Mouse (Mus musculus) neural tube, embryonic 11.5 days (tissue): Measurements from ENCODE around the gene Cct8l1. TPM values are rescaled to one million over a fixed set of nuclear protein-coding genes. Genes with fewer than 3 reads are reported as not detected.

Source experiments
- ATAC-seq: fragments of 200-750 bp; cut with Nextera tagmentation; 2 replicates; pipeline ENCODE4 v1.8.0; 2017; ENCODE audit warnings: moderate number of reproducible peaks, mild to moderate bottlenecking, moderate TSS enrichment, moderate library complexity; ENCODE audit not compliant: insufficient read depth, low FRiP score, low TSS enrichment
- DNase-seq: peaks from one replicate; pipeline ENCODE4 v3.0.0-alpha.2; 2015; ENCODE audit warnings: low spot score
- H3K27ac ChIP-seq: fragments of 300-500 bp; sonication (generic); 2 replicates; pipeline ENCODE4 v1.5.1; 2014; ENCODE audit warnings: low read depth, mild to moderate bottlenecking, low read length
- H3K27me3 ChIP-seq: fragments of 300-500 bp; sonication (generic); 2 replicates; pipeline ENCODE4 v1.6.1; 2014; ENCODE audit warnings: mild to moderate bottlenecking, low read length, mixed read lengths; ENCODE audit not compliant: control insufficient read depth, insufficient read depth
- H3K36me3 ChIP-seq: fragments of 300-500 bp; sonication (generic); 2 replicates; pipeline ENCODE4 v1.6.1; 2014; ENCODE audit warnings: mild to moderate bottlenecking, low read length, moderate library complexity, mixed read lengths; ENCODE audit not compliant: control insufficient read depth, insufficient read depth
- H3K4me1 ChIP-seq: fragments of 300-500 bp; sonication (generic); 2 replicates; pipeline ENCODE4 v1.6.1; 2014; ENCODE audit warnings: low read length, mixed read lengths; ENCODE audit not compliant: control insufficient read depth, insufficient read depth
- H3K4me2 ChIP-seq: fragments of 300-500 bp; sonication (generic); 2 replicates; pipeline ENCODE4 v1.6.1; 2014; ENCODE audit warnings: low read depth, mild to moderate bottlenecking, moderate library complexity
- H3K4me3 ChIP-seq: fragments of 300-500 bp; sonication (generic); 2 replicates; pipeline ENCODE4 v1.5.1; 2014; ENCODE audit warnings: low read depth, low read length
- H3K9ac ChIP-seq: fragments of 300-500 bp; sonication (generic); 2 replicates; pipeline ENCODE4 v1.6.1; 2014; ENCODE audit warnings: mild to moderate bottlenecking, low read length
- H3K9me3 ChIP-seq: fragments of 300-500 bp; sonication (generic); 2 replicates; pipeline ENCODE4 v1.6.1; 2016; ENCODE audit warnings: low read length; ENCODE audit not compliant: control insufficient read depth
- WGBS: fragments of 180-500 bp; shearing (Covaris S2); extraction: QIAGEN DNeasy Blood & Tissue Kit; methylation state at CpG from one replicate; pipeline ENCODE4 v1.1.7; 2014; 5-methylcytosine and 5-hydroxymethylcytosine counted together
- polyA plus RNA-seq: library from polyadenylated mRNA; unstranded; fragments of >200 nt; fragmentation: Nextera tagmentation; extraction: Ambion mirVana; gene quantifications from 2 replicates; pipeline ENCODE4 v1.2.1, GENCODE M21; 2014

The Cct8l1 gene
- polyA plus RNA-seq, 1 experiment from 2014 or later = not detected

DNA sequence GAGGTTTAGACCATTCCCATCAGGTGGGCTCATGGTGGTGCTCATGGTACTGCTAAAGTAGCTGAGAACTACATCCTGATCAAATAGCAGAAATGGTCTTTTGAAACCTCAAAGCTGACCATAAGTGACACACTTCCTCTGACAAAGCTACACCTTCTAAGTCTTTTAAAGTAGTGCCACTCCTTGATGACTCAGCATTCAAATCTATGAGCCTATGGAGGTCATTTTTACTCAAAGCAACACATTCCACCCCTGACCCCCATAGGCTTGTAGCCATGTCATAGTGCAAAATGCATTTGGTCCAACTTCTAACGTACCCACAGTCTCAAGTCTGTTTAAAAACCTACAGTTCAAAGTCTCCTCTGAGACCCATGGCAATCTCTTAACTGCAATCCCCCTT, 35.0 kb downstream of the Cct8l1 start:
- DNase-seq (no peak), ATAC-seq (no peak)
- Histone ChIP-seq H3K4me2 (no peak overlapping the region), H3K4me3 (no peak overlapping the region), H3K27ac (no peak overlapping the region), H3K9ac (no peak overlapping the region), H3K36me3 (no peaks in the 10 kb centered on the region), H3K4me1 (no peaks in the 10 kb centered on the region), H3K9me3 (no peaks in the 10 kb centered on the region), H3K27me3 (no peaks in the 10 kb centered on the region)
- WGBS = 83% methylated on average over 1 of the region's 1 CpGs

DNA sequence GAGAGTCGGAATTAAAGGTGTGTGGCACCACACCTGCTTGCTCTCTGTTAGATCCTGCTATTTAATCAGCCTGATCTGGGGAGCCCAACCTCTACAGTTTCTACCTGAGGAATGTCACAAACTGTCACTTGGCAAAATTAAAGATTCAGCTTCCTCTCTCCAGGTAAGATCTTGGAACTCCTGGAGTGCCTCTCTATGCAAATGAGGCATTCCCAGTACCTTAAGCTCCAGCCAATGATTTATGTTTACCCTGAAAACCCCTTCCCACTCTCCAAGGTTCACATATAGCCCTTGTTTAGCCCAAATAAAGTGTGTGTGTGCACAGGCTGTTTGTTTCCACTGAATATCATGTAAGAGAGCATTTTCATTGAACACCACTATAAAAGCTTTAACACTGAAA, 38.3 kb downstream of the Cct8l1 start:
- Histone ChIP-seq H3K9me3 (no peaks in the 10 kb centered on the region), H3K9ac (no peak overlapping the region), H3K4me3 (no peak overlapping the region), H3K36me3 (no peaks in the 10 kb centered on the region), H3K4me2 (no peak overlapping the region), H3K4me1 (no peaks in the 10 kb centered on the region), H3K27ac (no peak overlapping the region), H3K27me3 (no peaks in the 10 kb centered on the region)
- no peak for ATAC-seq
- DNase-seq = no peak
- WGBS = 94% methylated on average over 1 of the region's 1 CpGs

- Histone ChIP-seq H3K4me1 (no peaks in the 10 kb centered on the region), H3K9ac (no peak overlapping the region), H3K27me3 (no peaks in the 10 kb centered on the region), H3K9me3 (no peaks in the 10 kb centered on the region), H3K36me3 (no peaks in the 10 kb centered on the region), H3K27ac (no peak overlapping the region), H3K4me2 (no peak overlapping the region), H3K4me3 (no peak overlapping the region)
- no peak for ATAC-seq
- WGBS = 40% methylated on average over 1 of the region's 1 CpGs
- no peak for DNase-seq
These were observed 38.8 kb downstream of the Cct8l1 start for GRCm38 (mm10) chr5:25554689-25555088.

- ATAC-seq (no peak), DNase-seq (no peak)
- Histone ChIP-seq H3K27ac (no peak overlapping the region), H3K4me1 (no peaks in the 10 kb centered on the region), H3K4me2 (no peak overlapping the region), H3K9ac (no peak overlapping the region), H3K4me3 (no peak overlapping the region), H3K9me3 (no peaks in the 10 kb centered on the region), H3K36me3 (no peaks in the 10 kb centered on the region), H3K27me3 (no peaks in the 10 kb centered on the region)
- 89% methylated on average over 5 of the region's 5 CpGs for WGBS
These were observed 39.8 kb downstream of the Cct8l1 start for GRCm38 (mm10) chr5:25555684-25556083.

DNA sequence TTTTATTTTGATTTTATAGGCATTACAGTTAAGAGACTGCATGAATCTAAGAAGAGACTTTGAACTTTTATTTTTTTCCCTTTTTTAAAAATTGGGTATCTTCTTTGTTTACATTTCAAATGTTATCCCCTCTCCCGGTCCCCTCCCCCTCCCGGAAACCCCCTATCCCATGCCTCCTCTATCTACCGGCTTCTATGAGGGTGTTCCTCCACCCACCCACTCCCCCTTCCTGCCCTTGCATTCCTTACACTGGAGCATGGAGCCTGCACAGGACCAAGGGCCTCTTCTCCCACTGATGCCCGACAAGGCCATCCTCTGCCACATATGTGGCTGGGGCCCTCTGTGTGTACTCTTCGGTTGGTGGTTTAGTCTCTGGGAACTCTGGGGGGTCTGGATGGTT, 40.5 kb downstream of the Cct8l1 start:
- Histone ChIP-seq H3K4me1 (no peaks in the 10 kb centered on the region), H3K9ac (no peak overlapping the region), H3K27me3 (no peaks in the 10 kb centered on the region), H3K9me3 (no peaks in the 10 kb centered on the region), H3K36me3 (no peaks in the 10 kb centered on the region), H3K27ac (no peak overlapping the region), H3K4me2 (no peak overlapping the region), H3K4me3 (no peak overlapping the region)
- DNase-seq (no peak), ATAC-seq (no peak)
- 89% methylated on average over 5 of the region's 5 CpGs for WGBS

Other genes starting within 250 kb of the Cct8l1 start
- gene Kmt2c, start 17.3 kb upstream of the Cct8l1 start, polyA plus RNA-seq = 18.7 and 19.8 TPM in 2 replicates
- gene Xrcc2, start 189.8 kb downstream of the Cct8l1 start, polyA plus RNA-seq = 8.2 and 8.4 TPM in 2 replicates
- gene Actr3b, start 243.9 kb downstream of the Cct8l1 start, polyA plus RNA-seq = 9.4 and 11.5 TPM in 2 replicates